ENCODE assay signal across 1 mouse cellular context in genomic region chr8:119580441-119581161, GRCm38 (mm10).
TF ChIP-seq lines count a peak whose summit lies in the region.

No protein-coding gene starts in this region.

TF ChIP-seq in MEL, 35 proteins besides CTCF, POLR2A, EP300 and RAD21 (continued from another document):
- TF ChIP-seq MAZ (IDR thresholded peaks at IDR 0.05; ENCODE audit: low read depth, low read length), result peak; percentile 70; the same call in 1 of the 2 replicates
- peak; percentile 64; the same call in 1 of the 2 replicates for TF ChIP-seq MAFK (IDR thresholded peaks at IDR 0.05; ENCODE audit: borderline replicate concordance, low read depth, low read length)
- peak; percentile 76 for TF ChIP-seq SIN3A (IDR thresholded peaks at IDR 0.05; ENCODE audit: low read length)
- no peak for TF ChIP-seq SMC3 (IDR thresholded peaks at IDR 0.05; ENCODE audit: low read depth, low read length)
- no peak for TF ChIP-seq ZMIZ1 (IDR thresholded peaks at IDR 0.05; ENCODE audit: low read depth, low read length)
- TF ChIP-seq TAL1 (IDR thresholded peaks at IDR 0.05; ENCODE audit: low read length), result 0 out of 2 replicates have a peak, but pooled peaks have one; percentile 14
- TF ChIP-seq ZNF384 (IDR thresholded peaks at IDR 0.05; ENCODE audit: low read depth, low read length), result peak; percentile 88
- TF ChIP-seq RCOR1 (IDR thresholded peaks at IDR 0.05; ENCODE audit: low read depth, low read length), result peak; percentile 59; the same call in 1 of the 2 replicates
- TF ChIP-seq HCFC1 (IDR thresholded peaks at IDR 0.05; ENCODE audit: low read depth, low read length), result 0 out of 2 replicates have a peak, but pooled peaks have one; percentile 40
- TF ChIP-seq CHD2 (IDR thresholded peaks at IDR 0.05; ENCODE audit: low read length), result no peak; the same call in 1 of the 2 replicates
- TF ChIP-seq CHD1 (IDR thresholded peaks at IDR 0.05; ENCODE audit: low read depth, low read length), result no peak
- TF ChIP-seq E2F4 (IDR thresholded peaks at IDR 0.05; ENCODE audit: borderline replicate concordance, low read depth, low read length), result no peak
- peak; percentile 90 for TF ChIP-seq GATA1 (IDR thresholded peaks at IDR 0.05; ENCODE audit: low read depth, low read length)
- TF ChIP-seq TCF12 (IDR thresholded peaks at IDR 0.05; ENCODE audit: low read depth, low read length), result peak; percentile 90
- TF ChIP-seq KAT2A (conservative IDR thresholded peaks at IDR 0.05; ENCODE audit: low read depth, low read length), result no peak
